Mouse (Mus musculus): Measurements from ENCODE around the gene Rft1. TPM values are rescaled to one million over a fixed set of nuclear protein-coding genes. Genes with fewer than 3 reads are reported as not detected.
A peak's percentile ranks its signal among the peaks of the same experiment; 100 is the strongest.

The Rft1 gene
- polyA plus RNA-seq, 1 experiment from 2014 or later: 8.4 TPM

GRCm38 (mm10) chr14:30626756-30627742 lies 27.1 kb upstream of the Rft1 start:
- WGBS: 60% methylated on average over 12 of the region's 12 CpGs
- Histone ChIP-seq H3K9ac (ENCODE audit: low read depth, low read length) (peak overlapping the region; percentile 83; the same call in 1 of the 2 replicates), H3K27ac (ENCODE audit: low read depth, low read length) (no peak overlapping the region), H3K36me3 (ENCODE audit: control insufficient read depth, insufficient read depth) (peaks cover 8% of the 10 kb centered on the region; the same call in 1 of the 2 replicates), H3K27me3 (replicated peaks; ENCODE audit: control insufficient read depth, insufficient read depth, low read length) (no peaks in the 10 kb centered on the region), H3K4me3 (ENCODE audit: low read depth, low read length) (peak overlapping the region; percentile 83), H3K9me3 (ENCODE audit: control insufficient read depth) (no peaks in the 10 kb centered on the region), H3K4me1 (replicated peaks; ENCODE audit: control insufficient read depth, insufficient read depth, low read length) (peaks cover 11% of the 10 kb centered on the region), H3K4me2 (replicated peaks; ENCODE audit: low read depth) (peak overlapping the region; percentile 90)
- TF ChIP-seq CTCF (IDR thresholded peaks at IDR 0.05; ENCODE audit: low read depth): no peak
- ATAC-seq: no peak

GRCm38 (mm10) chr14:30628235-30628634 lies 25.9 kb upstream of the Rft1 start:
- peak overlapping the region; percentile 68 for H3K27ac ChIP-seq (ENCODE audit: low read depth, low read length)
- peaks cover 13% of the 10 kb centered on the region for H3K4me1 ChIP-seq (replicated peaks; ENCODE audit: control insufficient read depth, insufficient read depth, low read length)
- TF ChIP-seq CTCF (IDR thresholded peaks at IDR 0.05; ENCODE audit: low read depth): no peak

GRCm38 (mm10) chr14:30629839-30630238 lies 24.3 kb upstream of the Rft1 start:
- 57% methylated on average over 4 of the region's 4 CpGs for WGBS
- no peak overlapping the region for H3K27ac ChIP-seq (ENCODE audit: low read depth, low read length)
- no peaks in the 10 kb centered on the region for H3K36me3 ChIP-seq (ENCODE audit: control insufficient read depth, insufficient read depth)
- H3K4me3 ChIP-seq (ENCODE audit: low read depth, low read length): no peak overlapping the region
- H3K27me3 ChIP-seq (replicated peaks; ENCODE audit: control insufficient read depth, insufficient read depth, low read length): no peaks in the 10 kb centered on the region
- TF ChIP-seq CTCF (IDR thresholded peaks at IDR 0.05; ENCODE audit: low read depth): 0 out of 2 replicates have a peak, but pooled peaks have one; percentile 7
- H3K4me1 ChIP-seq (replicated peaks; ENCODE audit: control insufficient read depth, insufficient read depth, low read length): peaks cover 21% of the 10 kb centered on the region
- no peak for ATAC-seq
- H3K9me3 ChIP-seq (ENCODE audit: control insufficient read depth): no peaks in the 10 kb centered on the region
- H3K9ac ChIP-seq (ENCODE audit: low read depth, low read length): no peak overlapping the region
- no peak overlapping the region for H3K4me2 ChIP-seq (replicated peaks; ENCODE audit: low read depth)

More at GRCm38 (mm10) chr14:30628235-30628634, 25.9 kb upstream of the Rft1 start:
- Histone ChIP-seq H3K4me2 (replicated peaks; ENCODE audit: low read depth) (no peak overlapping the region), H3K36me3 (ENCODE audit: control insufficient read depth, insufficient read depth) (no peaks in the 10 kb centered on the region), H3K27me3 (replicated peaks; ENCODE audit: control insufficient read depth, insufficient read depth, low read length) (no peaks in the 10 kb centered on the region), H3K4me3 (ENCODE audit: low read depth, low read length) (no peak overlapping the region), H3K9me3 (ENCODE audit: control insufficient read depth) (no peaks in the 10 kb centered on the region), H3K9ac (ENCODE audit: low read depth, low read length) (no peak overlapping the region)
- peak; percentile 63 for ATAC-seq
- WGBS: 43% methylated on average over 5 of the region's 5 CpGs

GRCm38 (mm10) chr14:30630811-30631576 lies 23.2 kb upstream of the Rft1 start:
- H3K36me3 ChIP-seq (ENCODE audit: control insufficient read depth, insufficient read depth): no peaks in the 10 kb centered on the region
- no peak for TF ChIP-seq CTCF (IDR thresholded peaks at IDR 0.05; ENCODE audit: low read depth)
- H3K4me2 ChIP-seq (replicated peaks; ENCODE audit: low read depth): no peak overlapping the region
- H3K9ac ChIP-seq (ENCODE audit: low read depth, low read length): no peak overlapping the region
- H3K4me1 ChIP-seq (replicated peaks; ENCODE audit: control insufficient read depth, insufficient read depth, low read length): peaks cover 23% of the 10 kb centered on the region
- peak overlapping the region; percentile 16 for H3K27ac ChIP-seq (ENCODE audit: low read depth, low read length)
- ATAC-seq: no peak
- no peaks in the 10 kb centered on the region for H3K27me3 ChIP-seq (replicated peaks; ENCODE audit: control insufficient read depth, insufficient read depth, low read length)
- no peaks in the 10 kb centered on the region for H3K9me3 ChIP-seq (ENCODE audit: control insufficient read depth)
- no peak overlapping the region for H3K4me3 ChIP-seq (ENCODE audit: low read depth, low read length)
- WGBS: 55% methylated on average over 5 of the region's 5 CpGs

GRCm38 (mm10) chr14:30631834-30632233 lies 22.3 kb upstream of the Rft1 start:
- no peak overlapping the region for H3K27ac ChIP-seq (ENCODE audit: low read depth, low read length)
- H3K4me1 ChIP-seq (replicated peaks; ENCODE audit: control insufficient read depth, insufficient read depth, low read length): peaks cover 23% of the 10 kb centered on the region

GRCm38 (mm10) chr14:30633708-30634107 lies 20.5 kb upstream of the Rft1 start:
- H3K9me3 ChIP-seq (ENCODE audit: control insufficient read depth): no peaks in the 10 kb centered on the region
- H3K4me3 ChIP-seq (ENCODE audit: low read depth, low read length): no peak overlapping the region
- no peaks in the 10 kb centered on the region for H3K27me3 ChIP-seq (replicated peaks; ENCODE audit: control insufficient read depth, insufficient read depth, low read length)
- no peak overlapping the region for H3K4me2 ChIP-seq (replicated peaks; ENCODE audit: low read depth)
- H3K27ac ChIP-seq (ENCODE audit: low read depth, low read length): peak overlapping the region; percentile 90
- H3K36me3 ChIP-seq (ENCODE audit: control insufficient read depth, insufficient read depth): no peaks in the 10 kb centered on the region
- no peak for ATAC-seq
- TF ChIP-seq CTCF (IDR thresholded peaks at IDR 0.05; ENCODE audit: low read depth): no peak
- peaks cover 19% of the 10 kb centered on the region for H3K4me1 ChIP-seq (replicated peaks; ENCODE audit: control insufficient read depth, insufficient read depth, low read length)
- H3K9ac ChIP-seq (ENCODE audit: low read depth, low read length): 0 out of 2 replicates have a peak overlapping the region, but pooled peaks have one; percentile 7
- 66% methylated on average over 7 of the region's 7 CpGs for WGBS

More at GRCm38 (mm10) chr14:30631834-30632233, 22.3 kb upstream of the Rft1 start:
- no peak overlapping the region for H3K4me3 ChIP-seq (ENCODE audit: low read depth, low read length)
- WGBS: 64% methylated on average over 2 of the region's 2 CpGs
- no peak overlapping the region for H3K9ac ChIP-seq (ENCODE audit: low read depth, low read length)
- no peak for ATAC-seq
- H3K4me2 ChIP-seq (replicated peaks; ENCODE audit: low read depth): no peak overlapping the region
- H3K9me3 ChIP-seq (ENCODE audit: control insufficient read depth): no peaks in the 10 kb centered on the region
- no peaks in the 10 kb centered on the region for H3K27me3 ChIP-seq (replicated peaks; ENCODE audit: control insufficient read depth, insufficient read depth, low read length)
- H3K36me3 ChIP-seq (ENCODE audit: control insufficient read depth, insufficient read depth): no peaks in the 10 kb centered on the region
- no peak for TF ChIP-seq CTCF (IDR thresholded peaks at IDR 0.05; ENCODE audit: low read depth)
